Mouse (Mus musculus): Measurements from ENCODE around the gene Gmcl1. TPM values are rescaled to one million over a fixed set of nuclear protein-coding genes. Genes with fewer than 3 reads are reported as not detected.

The Gmcl1 gene
- total and polyA plus RNA-seq, 3 experiments = 15.9 to 67.0 (median 21.5) TPM

GRCm38 (mm10) chr6:86689671-86690070 is 43.5 kb downstream of the Gmcl1 start:
- peaks cover 2 to 7% of the 10 kb centered on the region in 2 experiments; a peak in 3 of 4 replicates for H3K36me3 ChIP-seq (ENCODE audit: control insufficient read depth in 1 of 2, insufficient read depth in 2 of 2, low read length in 2 of 2)
- peak; percentile 35 for DNase-seq (ENCODE audit: low read depth, low spot score)
- H3K4me3 ChIP-seq (ENCODE audit: control insufficient read depth in 1 of 2, insufficient read depth in 1 of 2, low read depth in 2 of 2, low read length in 2 of 2) = no peak overlapping the region
- H3K9ac ChIP-seq (ENCODE audit: control insufficient read depth, low read depth, low read length, poor library complexity, severe bottlenecking) = no peak overlapping the region
- TF ChIP-seq RCOR1 (IDR thresholded peaks at IDR 0.05; ENCODE audit: low read depth, low read length) = peak; percentile 81
- peak; percentile 49 for TF ChIP-seq GATA1 (IDR thresholded peaks at IDR 0.05; ENCODE audit: low read depth, low read length)
- peak; percentile 65 to 68 for TF ChIP-seq EP300 (IDR thresholded peaks at IDR 0.05; ENCODE audit: low read depth in 1 of 2, low read length in 2 of 2)
- peak; percentile 51; the same call in 1 of the 2 replicates for TF ChIP-seq TCF12 (IDR thresholded peaks at IDR 0.05; ENCODE audit: low read depth, low read length)
- no peak for TF ChIP-seq HCFC1 (IDR thresholded peaks at IDR 0.05; ENCODE audit: low read depth, low read length)
- no peaks in the 10 kb centered on the region for H3K79me2 ChIP-seq (ENCODE audit: control insufficient read depth, insufficient read depth, low read length, poor library complexity)
- H3K27me3 ChIP-seq (ENCODE audit: control insufficient read depth in 1 of 2, insufficient read depth in 2 of 2, low read length in 2 of 2) = no peaks in the 10 kb centered on the region
- no peaks in the 10 kb centered on the region for H3K9me3 ChIP-seq (replicated peaks; ENCODE audit: insufficient read depth, low read length)
- H3K4me1 ChIP-seq (ENCODE audit: control insufficient read depth in 1 of 2, insufficient read depth in 2 of 2, low read length in 2 of 2) = peaks cover 3 to 9% of the 10 kb centered on the region in 2 experiments
- H3K27ac ChIP-seq (ENCODE audit: control insufficient read depth, low read depth, low read length) = 0 out of 2 replicates have a peak overlapping the region, but pooled peaks have one; percentile 4

- Histone ChIP-seq H3K9ac (ENCODE audit: control insufficient read depth, low read depth, low read length, poor library complexity, severe bottlenecking) (no peak overlapping the region), H3K4me1 (ENCODE audit: control insufficient read depth in 1 of 2, insufficient read depth in 2 of 2, low read length in 2 of 2) (peaks cover 3 to 12% of the 10 kb centered on the region in 2 experiments), H3K9me3 (replicated peaks; ENCODE audit: insufficient read depth, low read length) (no peaks in the 10 kb centered on the region), H3K27me3 (ENCODE audit: control insufficient read depth in 1 of 2, insufficient read depth in 2 of 2, low read length in 2 of 2) (no peaks in the 10 kb centered on the region), H3K4me3 (ENCODE audit: control insufficient read depth in 1 of 2, insufficient read depth in 1 of 2, low read depth in 2 of 2, low read length in 2 of 2) (no peak overlapping the region), H3K27ac (ENCODE audit: control insufficient read depth, low read depth, low read length) (no peak overlapping the region), H3K36me3 (ENCODE audit: control insufficient read depth in 1 of 2, insufficient read depth in 2 of 2, low read length in 2 of 2) (peaks cover 3 to 10% of the 10 kb centered on the region in 2 experiments; a peak in 3 of 4 replicates), H3K79me2 (ENCODE audit: control insufficient read depth, insufficient read depth, low read length, poor library complexity) (peaks cover 8% of the 10 kb centered on the region)
- no peak for TF ChIP-seq POLR2AphosphoS5 (IDR thresholded peaks at IDR 0.05; ENCODE audit: borderline replicate concordance, low read depth, low read length)
- TF ChIP-seq USF1 (IDR thresholded peaks at IDR 0.05; ENCODE audit: low read depth, low read length) = no peak
- no peak for TF ChIP-seq TBP (IDR thresholded peaks at IDR 0.05; ENCODE audit: low read depth, low read length)
- no peak for TF ChIP-seq MYB (IDR thresholded peaks at IDR 0.05; ENCODE audit: low read depth, low read length)
- no peak for TF ChIP-seq MXI1 (IDR thresholded peaks at IDR 0.05; ENCODE audit: low read depth, low read length)
- no peak for TF ChIP-seq POLR2AphosphoS2 (IDR thresholded peaks at IDR 0.05; ENCODE audit: low read length)
- TF ChIP-seq ZC3H11A (IDR thresholded peaks at IDR 0.05; ENCODE audit: low read depth, low read length) = no peak
- no peak for TF ChIP-seq KAT2A (conservative IDR thresholded peaks at IDR 0.05; ENCODE audit: low read depth, low read length)
- TF ChIP-seq SIN3A (IDR thresholded peaks at IDR 0.05; ENCODE audit: low read length) = no peak
- no peak for TF ChIP-seq UBTF (IDR thresholded peaks at IDR 0.05; ENCODE audit: borderline replicate concordance, insufficient read depth, low read depth, low read length)
- TF ChIP-seq NELFE (IDR thresholded peaks at IDR 0.05; ENCODE audit: low read depth, low read length) = no peak
- TF ChIP-seq ZNF384 (IDR thresholded peaks at IDR 0.05; ENCODE audit: low read depth, low read length) = no peak
- TF ChIP-seq MAFK (IDR thresholded peaks at IDR 0.05; ENCODE audit: borderline replicate concordance, low read depth, low read length) = no peak
- TF ChIP-seq ZKSCAN1 (IDR thresholded peaks at IDR 0.05; ENCODE audit: low read depth, low read length) = no peak
- no peak for TF ChIP-seq HCFC1 (IDR thresholded peaks at IDR 0.05; ENCODE audit: low read depth, low read length)
- no peak for TF ChIP-seq CHD2 (IDR thresholded peaks at IDR 0.05; ENCODE audit: low read length)
- DNase-seq (ENCODE audit: low read depth, low spot score) = no peak
Observed at GRCm38 (mm10) chr6:86686971-86687370, 46.2 kb downstream of the Gmcl1 start.

Measured in MEL (cell line).